Mouse (Mus musculus) adrenal gland, postnatal 25 days (tissue): ENCODE results near the gene Zc3h12a. TPM values are rescaled to one million over a fixed set of nuclear protein-coding genes. Genes with fewer than 3 reads are reported as not detected.

ENCODE experiments used
- DNase-seq: peaks from one replicate; pipeline ENCODE4 v3.0.0; 2021; ENCODE audit warnings: mixed read lengths
- long read RNA-seq: library from polyadenylated mRNA; stranded (forward); transcript quantifications from one replicate; pipeline ENCODE4 v2.0.0, GENCODE M21; 2021
- total RNA-seq: library from RNA; stranded (reverse); gene quantifications from 2 replicates; pipeline ENCODE4 v1.2.3, GENCODE M21; 2021

The Zc3h12a gene
- 6.8 and 10.8 TPM in 2 replicates for total RNA-seq
- long read RNA-seq, partial matches to known transcripts: 0 of 2 reads
- long read RNA-seq, other reads (novel, unspliced or antisense): 2 of 2 reads

- DNase-seq: peak; percentile 94
These were observed at the start of gene Zc3h12a for GRCm38 (mm10) chr4:125127305-125128084. TSS of gene Zc3h12a (minus strand) at chr4:125127840.

- no peak for DNase-seq
These were observed 49.1 kb upstream of the Zc3h12a start for GRCm38 (mm10) chr4:125176639-125177165.

- DNase-seq: no peak
These were observed 48.5 kb upstream of the Zc3h12a start for GRCm38 (mm10) chr4:125176190-125176589.

GRCm38 (mm10) chr4:125175591-125175990 lies 48.0 kb upstream of the Zc3h12a start:
- peak; percentile 84 for DNase-seq

- no peak for DNase-seq
These were observed 47.0 kb upstream of the Zc3h12a start for GRCm38 (mm10) chr4:125174516-125175185.

- DNase-seq: no peak
These were observed 45.5 kb upstream of the Zc3h12a start for GRCm38 (mm10) chr4:125173150-125173549.

- no peak for DNase-seq
These were observed 45.1 kb upstream of the Zc3h12a start for GRCm38 (mm10) chr4:125172736-125173135.

GRCm38 (mm10) chr4:125167723-125168122 lies 40.1 kb upstream of the Zc3h12a start:
- DNase-seq: no peak

- no peak for DNase-seq
These were observed 37.2 kb upstream of the Zc3h12a start for GRCm38 (mm10) chr4:125164861-125165260.

GRCm38 (mm10) chr4:125162701-125163100 lies 35.1 kb upstream of the Zc3h12a start:
- no peak for DNase-seq

- no peak for DNase-seq
These were observed 33.8 kb upstream of the Zc3h12a start for GRCm38 (mm10) chr4:125161392-125161791.

GRCm38 (mm10) chr4:125160951-125161331 lies 33.3 kb upstream of the Zc3h12a start:
- DNase-seq: no peak

GRCm38 (mm10) chr4:125160320-125160950 lies 32.8 kb upstream of the Zc3h12a start:
- peak; percentile 94 for DNase-seq

GRCm38 (mm10) chr4:125158581-125159317 lies 31.1 kb upstream of the Zc3h12a start:
- DNase-seq: peak; percentile 62

- no peak for DNase-seq
These were observed 30.4 kb upstream of the Zc3h12a start for GRCm38 (mm10) chr4:125158081-125158480.

- no peak for DNase-seq
These were observed 29.7 kb upstream of the Zc3h12a start for GRCm38 (mm10) chr4:125157322-125157721.

- DNase-seq: no peak
These were observed 28.0 kb upstream of the Zc3h12a start for GRCm38 (mm10) chr4:125155646-125156045.

GRCm38 (mm10) chr4:125153659-125154241 lies 26.1 kb upstream of the Zc3h12a start:
- no peak for DNase-seq

- DNase-seq: no peak
These were observed 24.8 kb upstream of the Zc3h12a start for GRCm38 (mm10) chr4:125152469-125152868.

GRCm38 (mm10) chr4:125149460-125149859 lies 21.8 kb upstream of the Zc3h12a start:
- no peak for DNase-seq

GRCm38 (mm10) chr4:125147970-125148369 lies 20.3 kb upstream of the Zc3h12a start:
- DNase-seq: no peak

- peak; percentile 29 for DNase-seq
These were observed 17.6 kb upstream of the Zc3h12a start for GRCm38 (mm10) chr4:125145213-125145612.
